Mouse (Mus musculus): ENCODE results near the gene Inhbe. TPM values are rescaled to one million over a fixed set of nuclear protein-coding genes. Genes with fewer than 3 reads are reported as not detected.
"Not testable (repeated sequence)": the region's sequence is repeated elsewhere in the genome, so short reads cannot be mapped to it uniquely, and the experiment has no call there.

Gene Inhbe
- total RNA-seq, 2 experiments from 2014 or later: not detected

DNA sequence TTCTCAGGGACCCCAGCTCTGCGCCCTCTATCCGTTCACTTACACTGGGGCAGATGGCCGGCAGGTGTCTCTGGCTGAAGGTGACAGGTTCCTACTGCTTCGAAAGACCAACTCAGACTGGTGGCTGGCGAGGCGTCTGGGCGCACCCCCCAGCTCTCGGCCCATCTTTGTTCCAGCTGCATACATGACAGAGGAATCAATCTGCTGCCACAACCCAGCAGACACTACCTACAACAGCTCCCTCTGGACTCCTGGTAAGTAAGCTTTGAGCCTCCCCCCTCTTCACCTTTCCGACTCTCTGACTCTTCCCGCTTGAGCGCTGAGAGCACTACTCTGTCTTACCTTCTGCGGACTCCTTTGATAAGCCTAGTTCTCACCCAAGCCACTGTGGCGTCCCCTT, 32.0 kb downstream of the Inhbe start:
- DNase-seq: no peak

DNA sequence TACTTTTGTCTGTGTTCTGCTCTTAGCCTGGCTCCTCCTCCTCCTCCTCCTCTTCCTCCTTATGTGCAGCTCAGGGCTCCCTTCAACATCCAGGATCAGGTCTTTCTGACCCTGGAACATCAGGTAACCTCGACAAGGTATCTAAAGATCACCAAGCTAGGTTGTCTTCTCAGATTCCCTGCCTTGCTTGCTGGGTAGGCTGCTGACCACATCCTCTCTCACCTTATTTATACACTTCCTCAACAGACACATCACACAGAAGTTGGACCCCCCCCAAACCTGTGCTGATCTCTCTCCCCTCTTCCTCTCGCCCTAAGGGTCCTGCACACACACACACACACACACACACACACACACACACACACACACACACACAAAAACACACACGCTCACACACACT, 32.6 kb downstream of the Inhbe start, which contains the start of gene Arhgap9:
TSS of gene Arhgap9 (plus strand) at position 344 of the 400 bp plus-strand sequence.
- DNase-seq: no peak

DNA sequence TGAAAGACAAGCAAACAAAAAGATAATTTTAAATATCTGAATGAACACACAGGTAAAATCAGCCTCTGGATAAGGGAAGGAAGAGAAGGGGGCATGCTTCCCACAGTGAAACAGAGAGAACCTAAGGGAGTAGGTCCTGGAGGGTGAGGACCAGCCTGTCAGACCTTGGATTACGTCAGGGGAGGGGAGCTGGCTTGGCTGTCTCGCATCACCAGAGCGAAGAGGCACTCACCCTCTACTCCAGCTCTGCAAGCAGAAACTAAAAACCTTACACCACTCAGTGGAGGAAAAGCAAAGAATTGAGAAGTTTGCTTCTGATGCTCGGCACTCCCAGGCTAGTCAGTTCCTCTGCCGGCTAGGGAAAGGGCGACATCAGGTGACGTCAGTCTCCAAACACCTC, 34.2 kb downstream of the Inhbe start:
- DNase-seq: no peak

DNA sequence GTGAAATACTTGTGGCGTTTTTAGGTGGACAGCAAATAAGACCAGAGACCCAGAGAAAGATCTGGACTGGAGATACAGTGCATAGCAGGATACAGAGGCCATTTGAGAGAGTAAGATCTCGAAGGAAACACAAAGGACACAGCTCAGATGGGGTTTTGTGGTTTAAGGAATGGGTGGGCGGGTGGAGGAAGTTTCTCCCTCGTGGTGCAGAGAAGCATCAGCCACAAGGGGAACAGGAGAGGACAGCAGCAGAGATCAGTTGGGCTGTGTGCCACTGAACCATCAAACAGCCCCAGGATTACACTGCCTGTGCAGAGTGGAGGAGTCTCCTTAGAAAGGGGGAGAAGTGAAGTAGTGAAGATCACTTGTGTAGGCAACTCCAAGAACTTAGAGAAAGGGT, 36.2 kb downstream of the Inhbe start:
- no peak for DNase-seq

DNA sequence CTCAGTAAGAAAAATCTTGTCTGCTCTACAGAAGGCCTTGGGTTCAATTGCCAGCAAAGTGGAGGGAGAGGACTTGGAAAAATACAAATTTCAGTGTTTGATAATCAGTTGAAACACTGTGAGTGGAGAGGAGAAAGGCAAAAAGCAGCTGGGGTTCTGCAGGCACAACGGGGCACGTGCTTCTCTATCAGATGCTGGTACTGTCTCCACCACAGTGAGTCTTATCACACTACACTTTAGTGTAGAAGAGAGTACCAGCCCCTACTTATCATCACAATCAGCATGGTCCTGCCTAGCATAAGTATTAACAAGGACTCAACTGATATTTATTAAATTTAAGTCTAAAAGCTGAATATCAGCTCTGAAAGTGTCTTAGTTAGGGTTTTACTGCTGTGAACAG, 36.9 kb downstream of the Inhbe start:
- DNase-seq: no peak

DNA sequence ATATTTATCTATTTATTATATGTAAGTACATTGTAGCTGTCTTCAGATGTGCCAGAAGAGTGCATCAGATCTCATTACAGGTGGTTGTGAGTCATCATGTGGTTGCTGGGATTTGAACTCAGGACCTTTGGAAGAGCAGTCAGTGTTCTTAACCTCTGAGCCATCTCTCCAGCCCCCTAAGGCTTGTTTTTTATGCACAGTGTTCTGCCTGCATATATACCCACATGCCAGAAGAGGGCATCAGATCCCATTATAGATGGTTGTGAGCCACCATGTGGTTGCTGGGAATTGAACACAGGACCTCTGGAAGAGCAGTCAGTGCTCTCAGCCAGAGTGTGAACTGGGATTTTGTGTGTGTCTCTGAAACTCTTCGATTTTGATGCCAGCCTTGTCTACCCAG, 39.3 kb downstream of the Inhbe start:
- DNase-seq: not testable (repeated sequence)

DNA sequence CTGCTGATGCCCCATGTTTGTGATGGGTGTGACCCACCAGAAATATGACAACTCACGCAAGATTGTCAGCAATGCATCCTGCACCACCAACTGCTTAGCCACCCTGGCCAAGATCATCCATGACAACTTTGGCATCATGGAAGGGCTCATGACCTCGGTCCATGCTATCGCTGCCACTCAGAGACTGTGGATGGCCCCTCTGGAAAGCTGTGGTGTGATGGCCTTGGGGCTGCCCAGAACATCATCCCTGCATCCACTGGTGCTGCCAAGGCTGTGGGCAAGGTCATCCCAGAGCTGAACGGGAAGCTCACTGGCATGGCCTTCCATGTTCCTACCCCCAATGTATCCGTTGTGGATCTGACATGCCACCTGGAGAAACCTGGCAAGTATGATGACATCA, 40.7 kb downstream of the Inhbe start:
- DNase-seq: not testable (repeated sequence)

DNA sequence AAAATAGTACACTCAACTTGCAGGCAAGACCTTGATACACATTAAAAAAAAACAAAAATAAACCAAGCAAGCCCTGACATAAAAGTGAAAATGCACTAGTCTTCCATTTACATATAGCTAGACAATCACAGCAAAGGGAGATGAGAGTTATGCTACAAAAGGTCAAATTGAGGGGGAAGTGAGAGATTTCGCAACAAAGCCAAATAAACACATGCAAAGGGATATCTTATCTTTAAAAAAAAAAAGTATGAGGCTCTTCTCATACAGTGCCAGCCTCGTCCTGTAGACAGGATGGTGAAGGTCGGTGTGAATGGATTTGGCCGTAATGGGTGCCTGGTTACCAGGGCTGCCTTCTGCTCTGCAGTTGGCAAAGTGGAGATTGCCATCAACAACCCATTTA, 41.4 kb downstream of the Inhbe start:
- DNase-seq: no peak

DNA sequence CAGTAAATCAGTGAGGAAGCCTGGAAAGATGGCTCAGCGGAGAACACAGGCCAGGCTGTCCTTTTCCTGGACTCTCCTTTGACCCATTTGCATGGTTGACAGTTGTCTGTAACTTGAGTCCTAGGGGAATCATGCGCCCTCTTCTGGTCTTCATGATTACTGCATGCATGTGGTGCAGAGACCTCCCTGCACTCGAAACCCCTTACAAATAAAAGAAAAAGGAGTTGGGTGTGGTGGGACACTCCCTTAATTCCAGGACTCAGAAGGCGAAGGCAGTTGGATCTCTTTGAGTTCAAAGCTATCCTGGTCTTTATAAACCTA, 41.9 kb downstream of the Inhbe start:
- peak; percentile 89 for DNase-seq

DNA sequence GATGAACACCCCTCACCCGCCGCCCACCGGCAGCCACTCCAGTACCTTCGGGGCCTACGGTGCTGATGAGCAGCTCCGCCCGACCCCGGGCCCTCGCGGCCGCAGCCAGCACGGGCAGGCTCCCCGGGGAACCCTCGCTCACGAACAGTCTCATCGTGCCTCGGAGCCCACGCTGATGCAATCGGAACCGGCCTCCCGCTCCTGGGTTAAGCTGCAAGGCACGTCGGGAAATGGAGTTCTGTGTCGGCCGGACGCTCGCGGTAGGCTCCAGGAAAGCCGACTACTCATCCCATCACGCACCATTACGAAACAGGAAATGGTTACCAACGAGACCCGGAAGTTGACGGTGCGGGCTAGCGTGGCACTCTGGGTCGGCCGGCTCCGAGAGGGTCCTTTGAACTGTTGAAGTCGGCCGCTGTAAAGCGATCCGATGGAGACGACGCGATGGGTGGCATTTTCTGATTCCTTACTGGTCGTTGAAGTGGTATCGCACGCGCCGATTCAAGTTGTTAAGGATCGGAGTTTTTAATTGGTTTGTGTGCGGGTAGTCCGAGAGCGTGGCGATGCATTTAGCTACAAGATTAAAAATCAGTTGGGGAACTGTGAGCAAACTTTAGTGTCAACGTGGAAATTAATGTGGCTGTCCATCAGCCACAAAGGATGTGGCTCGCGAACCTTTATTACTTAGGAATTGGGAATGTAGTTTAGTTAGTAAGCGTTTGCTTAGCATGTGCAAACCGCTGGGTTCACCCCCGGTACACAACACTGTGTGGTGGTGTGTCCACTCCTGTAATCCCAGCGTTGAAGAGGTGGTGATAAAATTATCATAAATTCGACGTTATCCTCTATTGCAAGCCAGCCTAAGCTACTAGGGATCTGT, 42.5 kb downstream of the Inhbe start, which contains the start of gene Mars:
TSS of gene Mars (minus strand) at position 311 of the 880 bp plus-strand sequence.
- DNase-seq: peak; percentile 94

DNA sequence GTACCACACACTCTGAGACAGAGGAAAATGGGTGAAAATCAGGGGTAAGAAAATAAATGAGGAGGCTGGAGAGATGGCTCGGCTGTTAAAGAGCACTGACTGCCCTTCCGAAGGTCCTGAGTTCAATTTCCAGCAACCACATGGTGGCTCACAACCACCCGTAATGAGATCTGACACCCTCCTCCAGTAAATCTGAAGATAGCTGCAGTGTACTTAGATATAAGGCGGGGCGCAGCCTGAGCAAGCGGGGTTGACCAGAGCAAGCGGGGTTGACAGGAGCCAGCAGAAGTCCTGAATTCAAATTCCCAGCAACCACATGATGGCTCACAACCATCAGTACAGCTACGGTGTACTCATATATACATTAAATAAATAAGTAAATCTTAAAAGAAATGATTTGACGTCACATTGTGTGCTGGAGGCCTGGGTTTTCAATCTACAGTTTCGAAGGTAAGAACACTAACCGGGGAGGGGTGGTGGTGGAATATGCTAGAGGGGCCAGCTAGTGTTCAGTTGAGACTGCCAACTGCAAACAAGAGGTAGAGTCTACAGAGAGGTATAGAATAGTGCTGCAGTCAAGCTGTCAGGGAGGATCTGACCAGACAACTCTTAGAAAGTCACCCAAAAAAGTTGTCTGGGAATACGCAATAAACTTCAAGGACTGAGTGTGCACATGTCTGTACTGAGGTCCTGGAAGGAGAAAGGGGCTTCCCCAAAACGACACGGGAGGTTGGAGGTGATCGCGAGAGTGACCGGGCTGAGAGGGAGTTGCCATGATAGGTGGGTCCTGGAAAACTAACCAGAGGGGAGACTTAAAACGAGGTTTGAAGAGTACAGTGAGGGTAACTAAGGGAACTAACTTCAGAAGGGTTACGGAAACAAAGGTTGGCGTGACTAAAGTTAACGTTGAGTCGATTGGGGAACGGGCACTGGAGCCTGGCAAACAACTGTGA, 43.4 kb downstream of the Inhbe start:
- DNase-seq: peak; percentile 55

DNA sequence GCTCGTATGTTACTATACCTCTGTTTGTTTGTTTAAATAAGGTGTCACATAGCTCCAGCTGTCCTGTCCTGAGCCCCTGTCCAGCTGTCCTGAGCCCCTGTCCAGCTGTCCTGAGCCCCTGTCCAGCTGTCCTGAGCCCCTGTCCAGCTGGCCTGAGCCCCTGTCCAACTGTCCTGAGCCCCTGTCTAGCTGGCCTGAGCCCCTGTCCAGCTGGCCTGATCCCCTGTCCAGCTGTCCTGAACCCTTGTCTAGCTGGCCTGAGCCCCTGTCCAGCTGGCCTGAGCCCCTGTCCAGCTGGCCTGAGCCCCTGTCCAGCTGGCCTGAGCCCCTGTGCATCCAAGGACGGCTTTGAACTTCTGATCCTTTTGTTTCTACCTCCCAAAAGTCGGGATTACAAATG, 45.0 kb downstream of the Inhbe start:
- DNase-seq: not testable (repeated sequence)

DNA sequence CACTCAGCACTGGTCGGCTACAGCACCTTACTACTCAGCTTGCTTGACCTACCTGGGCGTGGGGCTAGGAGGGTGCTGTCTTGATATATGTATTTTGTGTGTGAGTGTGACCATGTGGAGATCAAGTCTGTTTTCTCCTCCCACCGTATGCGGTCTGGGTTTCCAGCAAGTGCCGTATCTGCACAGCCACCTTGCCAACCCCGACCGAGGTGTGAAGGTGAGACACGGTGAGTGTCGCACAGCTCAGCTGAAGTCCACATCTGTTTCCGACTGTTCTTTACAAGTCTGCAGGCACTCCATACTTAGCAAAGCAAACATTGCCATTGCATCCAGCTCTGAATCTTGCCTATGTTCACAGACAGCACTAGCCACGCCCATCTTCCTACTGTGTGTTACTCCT, 51.1 kb downstream of the Inhbe start:
- DNase-seq: no peak

DNA sequence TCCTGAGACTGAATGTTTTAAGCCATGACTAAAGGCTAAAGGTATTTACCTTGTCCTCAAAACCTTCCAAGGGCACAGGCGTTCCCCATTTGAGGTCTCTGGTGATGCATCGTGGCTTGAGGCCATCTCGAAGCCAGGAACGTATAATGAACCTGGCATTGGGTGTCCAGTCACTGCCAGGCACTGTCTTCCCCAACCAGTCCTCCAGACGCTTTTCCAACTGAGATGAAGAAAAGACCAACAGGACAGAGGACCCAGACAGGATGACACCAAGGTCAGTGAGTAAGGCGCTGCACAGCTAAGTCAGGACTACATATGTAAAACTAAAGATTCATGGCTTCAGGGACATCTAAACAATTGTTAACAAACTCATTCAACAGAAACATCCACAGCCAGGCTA, 53.9 kb downstream of the Inhbe start:
- no peak for DNase-seq

Other genes starting within 250 kb of the Inhbe start
- 10 to 100 TPM; 33.0 to 35.4 TPM for gene Os9, start 233.3 kb downstream of the Inhbe start, total RNA-seq (2021)
- 1 to 10 TPM; 2.2 to 2.7 TPM for gene B4galnt1, start 189.2 kb downstream of the Inhbe start, total RNA-seq (2021)
- 10 to 100 TPM; 25.7 to 31.8 TPM for gene Slc26a10, start 173.8 kb downstream of the Inhbe start, total RNA-seq (2021)
- 10 to 100 TPM; 19.9 to 21.0 TPM for gene Arhgef25, start 164.3 kb downstream of the Inhbe start, total RNA-seq (2021)
- gene Dtx3, start 158.7 kb downstream of the Inhbe start, total RNA-seq (2021): 10 to 100 TPM; 50.0 to 53.8 TPM
- 10 to 100 TPM; 25.7 to 26.6 TPM for gene Pip4k2c, start 142.8 kb downstream of the Inhbe start, total RNA-seq (2021)
- 1 to 10 TPM in 1 of 2 experiments, under 1 TPM in 1; 0.70 to 1.2 TPM for gene Kif5a, start 91.1 kb downstream of the Inhbe start, total RNA-seq (2021)
- gene Dctn2, start 88.0 kb downstream of the Inhbe start, total RNA-seq (2021): 100 to 1,000 TPM; 151 to 159 TPM
- 10 to 100 TPM; 41.7 to 43.2 TPM for gene Mbd6, start 65.4 kb downstream of the Inhbe start, total RNA-seq (2021)
- 10 to 100 TPM; 49.6 to 50.1 TPM for gene Mars, start 42.6 kb downstream of the Inhbe start, total RNA-seq (2021)
- gene Arhgap9, start 32.4 kb downstream of the Inhbe start, total RNA-seq (2021): 1 to 10 TPM; 2.0 to 2.9 TPM
- 1 to 10 TPM; 4.0 to 4.1 TPM for gene Gli1, start 12.4 kb downstream of the Inhbe start, total RNA-seq (2021)
- gene Inhbc, start 16.0 kb upstream of the Inhbe start, total RNA-seq (2021): not detected
- 100 to 1,000 TPM; 115 to 116 TPM for gene R3hdm2, start 25.9 kb upstream of the Inhbe start, total RNA-seq (2021)
- gene Stac3, start 147.3 kb upstream of the Inhbe start, total RNA-seq (2021): 1 to 10 TPM; 1.8 to 1.9 TPM
- 10 to 100 TPM; 34.2 to 34.9 TPM for gene Ndufa4l2, start 160.6 kb upstream of the Inhbe start, total RNA-seq (2021)
- 10 to 100 TPM; 43.7 to 45.1 TPM for gene Shmt2, start 168.0 kb upstream of the Inhbe start, total RNA-seq (2021)
- gene Nxph4, start 180.1 kb upstream of the Inhbe start, total RNA-seq (2021): under 1 TPM; 0.83 to 0.97 TPM